ENCODE assay signal across 30 mouse cellular contexts in the genomic region with DNA sequence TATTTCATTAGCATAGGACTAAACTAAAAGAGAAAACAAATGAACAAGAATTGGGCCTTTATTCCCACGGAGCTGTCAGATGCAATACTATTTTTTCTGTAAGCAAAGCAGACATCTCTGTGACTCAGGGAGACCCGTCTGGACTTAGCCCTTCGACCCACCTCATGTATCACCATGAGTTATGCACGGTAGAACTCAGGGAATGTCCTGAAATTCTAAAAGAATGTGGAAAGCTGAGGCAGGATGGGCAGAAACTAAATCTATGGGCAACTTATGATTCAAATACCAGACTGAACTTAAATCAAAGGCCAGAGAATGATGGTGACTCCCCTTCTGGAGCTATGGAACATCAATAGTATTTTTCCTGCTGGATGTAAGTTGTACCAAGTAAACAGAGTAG. TPM values are rescaled to one million over a fixed set of nuclear protein-coding genes. Genes with fewer than 3 reads are reported as not detected.
"Had no signal": no experiment of that assay in that cellular context is flagged by ENCODE, and none has a peak within 500 bp of the region (broad histone marks: within the 10 kb centered on the region; RNA-seq: fewer than 3 reads in every experiment).

No protein-coding gene starts in this region.

- DNase-seq: left cerebral cortex, postnatal 4 days; liver; liver, embryonic 13.5 days; liver, postnatal 0 days; lung, adult 18-20 months; lung, adult 2 months; lung, embryonic 14.5 days; lung, postnatal 10 days; lung, postnatal 14 days; lung, postnatal 36 days; lung, postnatal 4 days; midbrain, embryonic 14.5 days had no signal

- H3K4me1 ChIP-seq: limb, embryonic 12.5 days; limb, embryonic 15.5 days; liver, embryonic 12.5 days; liver, embryonic 13.5 days; liver, embryonic 15.5 days; megakaryocyte, embryonic 14.5 days; midbrain, embryonic 13.5 days; midbrain, embryonic 15.5 days; neural tube, embryonic 12.5 days had no signal

- H3K4me3 ChIP-seq: limb, embryonic 10.5 days; limb, embryonic 12.5 days; limb, embryonic 13.5 days; limb, embryonic 15.5 days; liver, embryonic 12.5 days; liver, embryonic 13.5 days; liver, embryonic 15.5 days; lung, embryonic 15.5 days; midbrain, embryonic 10.5 days; midbrain, embryonic 12.5 days; midbrain, embryonic 13.5 days; midbrain, embryonic 15.5 days; myocyte; neural tube, embryonic 12.5 days had no signal

- H3K27ac ChIP-seq: limb, embryonic 10.5 days; limb, embryonic 12.5 days; limb, embryonic 13.5 days; limb, embryonic 15.5 days; liver, embryonic 12.5 days; liver, embryonic 13.5 days; liver, embryonic 14.5 days; liver, embryonic 15.5 days; lung, embryonic 15.5 days; macrophage; midbrain, embryonic 10.5 days; midbrain, embryonic 12.5 days; midbrain, embryonic 13.5 days; midbrain, embryonic 15.5 days; neural tube, embryonic 12.5 days had no signal

RNA-seq across cellular contexts. Expression of gene Emcn, which starts 8.3 kb away (rescaled TPM):
- total RNA-seq: megakaryocyte, adult 5-6 weeks; monocyte, adult 5-6 weeks had no signal
- polyA plus RNA-seq: macrophage, myocyte had no signal
